Mouse (Mus musculus) midbrain, embryonic 14.5 days (tissue): ENCODE results near the gene Efna3. TPM values are rescaled to one million over a fixed set of nuclear protein-coding genes. Genes with fewer than 3 reads are reported as not detected.

Experiments
- ATAC-seq: fragments of 200-750 bp; cut with Nextera tagmentation; 2 replicates; pipeline ENCODE4 v1.8.0; 2017; ENCODE audit warnings: moderate number of reproducible peaks, moderate library complexity; ENCODE audit not compliant: low FRiP score, low TSS enrichment
- DNase-seq: peaks from one replicate; pipeline ENCODE4 v3.0.0-alpha.2; 2015
- H3K27ac ChIP-seq: fragments of 300-500 bp; sonication (generic); replicated peaks from 2 replicates; pipeline ENCODE4 v1.5.1; 2014; ENCODE audit warnings: mild to moderate bottlenecking, low read depth, low read length, moderate library complexity
- H3K27me3 ChIP-seq: fragments of 300-500 bp; sonication (generic); 2 replicates; pipeline ENCODE4 v1.6.1; 2014; ENCODE audit warnings: low read length, control low read depth, mixed read lengths; ENCODE audit not compliant: control insufficient read depth, insufficient read depth
- H3K36me3 ChIP-seq: fragments of 300-500 bp; sonication (generic); 2 replicates; pipeline ENCODE4 v1.6.1; 2014; ENCODE audit warnings: low read length, control low read depth; ENCODE audit not compliant: control insufficient read depth, insufficient read depth
- H3K4me1 ChIP-seq: fragments of 300-500 bp; sonication (generic); 2 replicates; pipeline ENCODE4 v1.6.1; 2014; ENCODE audit warnings: mild to moderate bottlenecking, antibody characterized with exemption, low read length, control low read depth; ENCODE audit not compliant: control insufficient read depth, insufficient read depth
- H3K4me2 ChIP-seq: fragments of 300-500 bp; sonication (generic); 2 replicates; pipeline ENCODE4 v1.6.1; 2014; ENCODE audit warnings: mild to moderate bottlenecking, low read length, moderate library complexity
- H3K4me3 ChIP-seq: fragments of 300-500 bp; sonication (generic); replicated peaks from 2 replicates; pipeline ENCODE4 v1.5.1; 2014; ENCODE audit warnings: low read depth, low read length
- H3K9ac ChIP-seq: fragments of 300-500 bp; sonication (generic); replicated peaks from 2 replicates; pipeline ENCODE4 v1.6.1; 2014; ENCODE audit warnings: mild to moderate bottlenecking, low read length, moderate library complexity
- H3K9me3 ChIP-seq: fragments of 300-500 bp; sonication (generic); 2 replicates; pipeline ENCODE4 v1.6.1; 2016; ENCODE audit warnings: low read length, control low read depth, mixed read lengths; ENCODE audit not compliant: control insufficient read depth
- WGBS: fragments of 180-500 bp; shearing (Covaris S2); extraction: QIAGEN DNeasy Blood & Tissue Kit; methylation state at CpG from one replicate; pipeline ENCODE4 v1.1.7; 2014; 5-methylcytosine and 5-hydroxymethylcytosine counted together
- polyA plus RNA-seq: library from polyadenylated mRNA; unstranded; fragments of >200 nt; fragmentation: Nextera tagmentation; extraction: Ambion mirVana; gene quantifications from 2 replicates; pipeline ENCODE4 v1.2.1, GENCODE M21; 2014

Gene Efna3
- polyA plus RNA-seq, 1 experiment from 2014 or later: 31.1 TPM

- H3K36me3 ChIP-seq: 0 out of 2 replicates have a peak, but pooled peaks cover 4% of the 10 kb centered on the region
- no peak overlapping the region for H3K4me3 ChIP-seq
- 63% methylated on average over 6 of the region's 6 CpGs for WGBS
- DNase-seq: peak; percentile 17
- ATAC-seq: no peak
- H3K27me3 ChIP-seq: no peaks in the 10 kb centered on the region
- H3K4me1 ChIP-seq: peaks cover 17% of the 10 kb centered on the region
- H3K9ac ChIP-seq: 0 out of 2 replicates have a peak overlapping the region, but pooled peaks have one; percentile 20
- no peak overlapping the region for H3K27ac ChIP-seq
- no peaks in the 10 kb centered on the region for H3K9me3 ChIP-seq
- H3K4me2 ChIP-seq: no peak overlapping the region
Measured at GRCm38 (mm10) chr3:89271760-89272159, 51.0 kb downstream of the Efna3 start.

- Histone ChIP-seq H3K4me3 (peak overlapping the region; percentile 39), H3K4me1 (peaks cover 17% of the 10 kb centered on the region), H3K36me3 (0 out of 2 replicates have a peak, but pooled peaks cover 4% of the 10 kb centered on the region), H3K27me3 (no peaks in the 10 kb centered on the region), H3K9ac (peak overlapping the region; percentile 53; the same call in 1 of the 2 replicates), H3K4me2 (peak overlapping the region; percentile 68), H3K9me3 (no peaks in the 10 kb centered on the region), H3K27ac (no peak overlapping the region)
- ATAC-seq (no peak), DNase-seq (no peak)
- 73% methylated on average over 6 of the region's 6 CpGs for WGBS
Measured at GRCm38 (mm10) chr3:89270891-89271290, 51.9 kb downstream of the Efna3 start.

- peak within 1 kb of the TSS; percentile 68 for H3K4me2 ChIP-seq
- peak within 1 kb of the TSS; percentile 56 for H3K27ac ChIP-seq
- DNase-seq: peak; percentile 84
- H3K4me3 ChIP-seq: peak within 1 kb of the TSS; percentile 39
- H3K9me3 ChIP-seq: no peaks in the 10 kb centered on the region
- H3K27me3 ChIP-seq: no peaks in the 10 kb centered on the region
- peak; percentile 59; the same call in 1 of the 2 replicates for ATAC-seq
- 0 out of 2 replicates have a peak, but pooled peaks cover 4% of the 10 kb centered on the region for H3K36me3 ChIP-seq
- peak within 1 kb of the TSS; percentile 53 for H3K9ac ChIP-seq
- WGBS: 3% methylated on average over 39 of the region's 39 CpGs
- H3K4me1 ChIP-seq: peaks cover 17% of the 10 kb centered on the region
Measured at GRCm38 (mm10) chr3:89270051-89270755, 52.6 kb downstream of the Efna3 start, which contains the start of gene Slc50a1. TSS of gene Slc50a1 (minus strand) at chr3:89270570.

GRCm38 (mm10) chr3:89268916-89269315 is 53.8 kb downstream of the Efna3 start:
- Histone ChIP-seq H3K9me3 (no peaks in the 10 kb centered on the region), H3K4me2 (peak overlapping the region; percentile 68), H3K4me3 (no peak overlapping the region), H3K36me3 (0 out of 2 replicates have a peak, but pooled peaks cover 4% of the 10 kb centered on the region), H3K9ac (no peak overlapping the region), H3K4me1 (peaks cover 17% of the 10 kb centered on the region), H3K27ac (no peak overlapping the region), H3K27me3 (no peaks in the 10 kb centered on the region)
- DNase-seq (no peak), ATAC-seq (no peak)
- 50% methylated on average over 8 of the region's 8 CpGs for WGBS

GRCm38 (mm10) chr3:89266439-89266893 is 56.3 kb downstream of the Efna3 start:
- Histone ChIP-seq H3K4me1 (peaks cover 17% of the 10 kb centered on the region), H3K36me3 (0 out of 2 replicates have a peak, but pooled peaks cover 4% of the 10 kb centered on the region), H3K27ac (peak overlapping the region; percentile 77), H3K4me3 (peak overlapping the region; percentile 70), H3K9ac (peak overlapping the region; percentile 84), H3K4me2 (peak overlapping the region; percentile 81), H3K27me3 (no peaks in the 10 kb centered on the region), H3K9me3 (no peaks in the 10 kb centered on the region)
- ATAC-seq (peak; percentile 81), DNase-seq (peak; percentile 93)
- under 1% methylated on average over 20 of the region's 20 CpGs for WGBS

Other genes with a start within 250 kb of the Efna3 start
- gene Rusc1, start 229.7 kb downstream of the Efna3 start, polyA plus RNA-seq: 90.1 and 107 TPM in 2 replicates
- gene Gm43738, start 221.9 kb downstream of the Efna3 start, polyA plus RNA-seq: not detected in 2 replicates
- 364 and 475 TPM in 2 replicates for gene Fdps, start 221.0 kb downstream of the Efna3 start, polyA plus RNA-seq
- gene Pklr, start 186.8 kb downstream of the Efna3 start, polyA plus RNA-seq: 0.07 and 0.29 TPM in 2 replicates
- 23.6 and 30.7 TPM in 2 replicates for gene Hcn3, start 162.8 kb downstream of the Efna3 start, polyA plus RNA-seq
- gene Clk2, start 158.2 kb downstream of the Efna3 start, polyA plus RNA-seq: 22.0 and 24.6 TPM in 2 replicates
- 104 and 123 TPM in 2 replicates for gene Scamp3, start 145.5 kb downstream of the Efna3 start, polyA plus RNA-seq
- 25.0 and 25.3 TPM in 2 replicates for gene Fam189b, start 139.8 kb downstream of the Efna3 start, polyA plus RNA-seq
- gene Gba, start 120.0 kb downstream of the Efna3 start, polyA plus RNA-seq: 42.0 and 47.8 TPM in 2 replicates
- 46.0 and 47.6 TPM in 2 replicates for gene Thbs3, start 107.8 kb downstream of the Efna3 start, polyA plus RNA-seq
- 144 and 151 TPM in 2 replicates for gene Mtx1, start 95.9 kb downstream of the Efna3 start, polyA plus RNA-seq
- 2.1 and 2.4 TPM in 2 replicates for gene Muc1, start 93.9 kb downstream of the Efna3 start, polyA plus RNA-seq
- 199 and 237 TPM in 2 replicates for gene Krtcap2, start 77.0 kb downstream of the Efna3 start, polyA plus RNA-seq
- gene Trim46, start 76.7 kb downstream of the Efna3 start, polyA plus RNA-seq: 63.4 and 71.8 TPM in 2 replicates
- 71.6 and 84.1 TPM in 2 replicates for gene Dpm3, start 63.6 kb downstream of the Efna3 start, polyA plus RNA-seq
- 35.3 and 38.1 TPM in 2 replicates for gene Slc50a1, start 52.4 kb downstream of the Efna3 start, polyA plus RNA-seq
- gene Efna1, start 41.8 kb downstream of the Efna3 start, polyA plus RNA-seq: 5.2 and 8.7 TPM in 2 replicates
- 5.6 and 5.9 TPM in 2 replicates for gene Efna4, start 15.1 kb upstream of the Efna3 start, polyA plus RNA-seq
- 32.2 and 36.2 TPM in 2 replicates for gene Adam15, start 27.0 kb upstream of the Efna3 start, polyA plus RNA-seq
- gene Dcst2, start 39.0 kb upstream of the Efna3 start, polyA plus RNA-seq: 0.14 and 0.36 TPM in 2 replicates
- gene Dcst1, start 42.3 kb upstream of the Efna3 start, polyA plus RNA-seq: 0.54 and 0.55 TPM in 2 replicates
- 0.42 and 0.47 TPM in 2 replicates for gene Zbtb7b, start 71.8 kb upstream of the Efna3 start, polyA plus RNA-seq
- gene Lenep, start 79.8 kb upstream of the Efna3 start, polyA plus RNA-seq: 0.53 TPM in 1 of 2 replicates, not detected in the other
- 34.8 and 34.9 TPM in 2 replicates for gene Flad1, start 88.9 kb upstream of the Efna3 start, polyA plus RNA-seq
- gene Cks1b, start 95.4 kb upstream of the Efna3 start, polyA plus RNA-seq: 103 and 115 TPM in 2 replicates
- 5.9 and 10.2 TPM in 2 replicates for gene Shc1, start 95.5 kb upstream of the Efna3 start, polyA plus RNA-seq
- gene Pygo2, start 107.2 kb upstream of the Efna3 start, polyA plus RNA-seq: 43.4 and 50.6 TPM in 2 replicates
- 7.6 and 9.7 TPM in 2 replicates for gene Pbxip1, start 113.7 kb upstream of the Efna3 start, polyA plus RNA-seq
- gene Pmvk, start 131.6 kb upstream of the Efna3 start, polyA plus RNA-seq: 106 and 132 TPM in 2 replicates
- 5.3 and 6.4 TPM in 2 replicates for gene Kcnn3, start 197.2 kb upstream of the Efna3 start, polyA plus RNA-seq